20 mouse cellular contexts compared by ENCODE assay signal in the genomic region with DNA sequence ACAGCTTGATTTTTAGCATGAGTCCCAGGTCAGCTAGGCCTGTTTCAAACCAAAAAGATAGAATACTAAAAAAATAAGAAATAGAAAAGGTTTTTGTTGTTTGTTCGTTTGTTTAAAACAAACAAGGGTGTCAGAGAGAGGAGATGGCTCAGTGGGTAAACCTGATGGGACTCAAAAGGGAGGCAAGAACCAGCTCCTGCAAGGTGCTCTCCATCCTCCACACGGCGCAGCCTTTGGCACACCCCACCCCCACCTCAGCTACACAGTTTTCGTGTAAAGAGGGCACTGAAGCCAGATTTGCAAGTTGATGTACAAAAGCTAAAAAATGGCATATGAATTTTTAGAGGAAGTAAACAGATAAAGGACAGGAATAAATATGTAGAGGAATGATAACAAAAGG. TPM values are rescaled to one million over a fixed set of nuclear protein-coding genes. Genes with fewer than 3 reads are reported as not detected.
DNase-seq lines count a peak whose midpoint lies in the region; ATAC-seq and TF ChIP-seq lines count a peak whose summit lies in the region.
"Had no signal": no experiment of that assay in that cellular context is flagged by ENCODE, and none has a peak within 500 bp of the region (broad histone marks: within the 10 kb centered on the region; RNA-seq: fewer than 3 reads in every experiment).

No protein-coding gene starts in this region.

- in situ Hi-C loops in CH12.LX (cut with MboI; ENCODE audit: low pct_ligation_motif_present, low pct_unique_long_range_greater_than_20kb, low sequenced_read_pairs), result loop anchor here (5.0 to 10.0 kb wide), 2 partner anchors 89 to 201 kb away; partner anchors contain the start of gene Prpf3

- H3K27ac ChIP-seq in limb, embryonic 12.5 days, result no peak overlapping the region
- H3K27ac ChIP-seq in limb, embryonic 10.5 days, result no peak overlapping the region
- no peak overlapping the region for H3K27ac ChIP-seq in CH12.LX (ENCODE audit: insufficient read depth, low read depth)
- no peak overlapping the region; the same call in 1 of the 2 replicates for H3K27ac ChIP-seq in liver, embryonic 13.5 days
- H3K27ac ChIP-seq: embryonic facial prominence, embryonic 12.5 days; gastrocnemius, adult 2 months; hindbrain, embryonic 10.5 days had no signal

- no peak for TF ChIP-seq EP300 in CH12.LX (IDR thresholded peaks at IDR 0.05; ENCODE audit: low read length)

- H3K4me1 ChIP-seq in limb, embryonic 12.5 days (replicated peaks), result no peaks in the 10 kb centered on the region; the same call in 1 of the 2 replicates
- H3K4me1 ChIP-seq in limb, embryonic 10.5 days, result peaks cover 16% of the 10 kb centered on the region
- H3K4me1 ChIP-seq in CH12.LX (ENCODE audit: control insufficient read depth in 1 of 2, insufficient read depth in 2 of 2), result peaks cover 3 to 28% of the 10 kb centered on the region in 2 experiments; a peak in 3 of 4 replicates
- peaks cover 20% of the 10 kb centered on the region for H3K4me1 ChIP-seq in liver, embryonic 13.5 days (replicated peaks)

- intact Hi-C loops in heart, postnatal 25 days (cut with DNase I), result loop anchor here (10.0 kb wide), 1 partner anchor 171 kb away; the partner anchor contains the start of gene Ciart

- no peak overlapping the region for H3K9ac ChIP-seq in limb, embryonic 12.5 days (replicated peaks)
- no peak overlapping the region for H3K9ac ChIP-seq in CH12.LX (ENCODE audit: insufficient read depth, low read depth)
- no peak overlapping the region for H3K9ac ChIP-seq in liver, embryonic 13.5 days
- H3K9ac ChIP-seq: embryonic facial prominence, embryonic 12.5 days had no signal

- TF ChIP-seq POLR2A in CH12.LX (IDR thresholded peaks at IDR 0.05; ENCODE audit: low read depth, low read length), result no peak

- no peak for TF ChIP-seq RAD21 in CH12.LX (IDR thresholded peaks at IDR 0.05; ENCODE audit: low read depth, low read length)

- peaks cover 6% of the 10 kb centered on the region; the same call in 1 of the 2 replicates for H3K36me3 ChIP-seq in limb, embryonic 12.5 days
- H3K36me3 ChIP-seq in limb, embryonic 10.5 days, result 0 out of 2 replicates have a peak, but pooled peaks cover 6% of the 10 kb centered on the region
- peaks cover 9 to 35% of the 10 kb centered on the region in 2 experiments for H3K36me3 ChIP-seq in CH12.LX (replicated peaks in 1 of 2; ENCODE audit: control insufficient read depth in 1 of 2, insufficient read depth in 1 of 2, low read length in 1 of 2)
- peaks cover 10% of the 10 kb centered on the region for H3K36me3 ChIP-seq in liver, embryonic 13.5 days

- no peak for ATAC-seq in limb, embryonic 12.5 days (ENCODE audit: insufficient number of reproducible peaks, insufficient read depth, low FRiP score, low TSS enrichment, low read depth)
- ATAC-seq in liver, embryonic 13.5 days (ENCODE audit: low read depth), result no peak
- ATAC-seq: forebrain, embryonic 14.5 days; hindbrain, embryonic 16.5 days; inflammation-experienced regulatory T-cells, adult 6 months had no signal

- H3K4me3 ChIP-seq in limb, embryonic 12.5 days (replicated peaks), result no peak overlapping the region
- H3K4me3 ChIP-seq in limb, embryonic 10.5 days, result no peak overlapping the region
- no peak overlapping the region for H3K4me3 ChIP-seq in CH12.LX (replicated peaks in 1 of 3; ENCODE audit: low read depth in 2 of 3, low read length in 2 of 3, poor library complexity in 1 of 3)
- no peak overlapping the region for H3K4me3 ChIP-seq in liver, embryonic 13.5 days (replicated peaks)
- H3K4me3 ChIP-seq: embryonic facial prominence, embryonic 12.5 days had no signal

- dilution Hi-C loops in CH12.LX (cut with MboI; ENCODE audit: extremely low pct_ligation_motif_present, extremely low pct_unique_long_range_greater_than_20kb, low sequenced_read_pairs), result no loop called here

- H3K4me2 ChIP-seq in limb, embryonic 12.5 days, result peak overlapping the region; percentile 81; the same call in 1 of the 2 replicates
- H3K4me2 ChIP-seq in CH12.LX (ENCODE audit: insufficient read depth, low read depth, poor library complexity, severe bottlenecking), result peak overlapping the region; percentile 10; the same call in 1 of the 2 replicates
- H3K4me2 ChIP-seq in liver, embryonic 13.5 days, result peak overlapping the region; percentile 42; the same call in 1 of the 2 replicates
- H3K4me2 ChIP-seq: embryonic facial prominence, embryonic 12.5 days had no signal

- no peaks in the 10 kb centered on the region for H3K9me3 ChIP-seq in limb, embryonic 12.5 days
- no peaks in the 10 kb centered on the region for H3K9me3 ChIP-seq in limb, embryonic 10.5 days (replicated peaks)
- H3K9me3 ChIP-seq in CH12.LX (replicated peaks; ENCODE audit: low read length), result no peaks in the 10 kb centered on the region
- no peaks in the 10 kb centered on the region for H3K9me3 ChIP-seq in liver, embryonic 13.5 days (replicated peaks)
- H3K9me3 ChIP-seq: embryonic facial prominence, embryonic 12.5 days; hindbrain, embryonic 10.5 days had no signal

- H3K79me2 ChIP-seq in CH12.LX (replicated peaks; ENCODE audit: control insufficient read depth, extremely low read depth, insufficient read depth, poor library complexity, severe bottlenecking), result peaks cover 13% of the 10 kb centered on the region; the same call in 1 of the 2 replicates

- no peaks in the 10 kb centered on the region for H3K27me3 ChIP-seq in limb, embryonic 12.5 days
- no peaks in the 10 kb centered on the region for H3K27me3 ChIP-seq in limb, embryonic 10.5 days (ENCODE audit: low read depth, poor library complexity, severe bottlenecking)
- no peaks in the 10 kb centered on the region for H3K27me3 ChIP-seq in CH12.LX (replicated peaks)
- no peaks in the 10 kb centered on the region for H3K27me3 ChIP-seq in liver, embryonic 13.5 days
- H3K27me3 ChIP-seq: embryonic facial prominence, embryonic 12.5 days had no signal

- WGBS in limb, embryonic 12.5 days, result 84% methylated on average over 4 of the region's 4 CpGs
- WGBS in limb, embryonic 10.5 days, result 86% methylated on average over 4 of the region's 4 CpGs
- WGBS in liver, embryonic 13.5 days (ENCODE audit: insufficient replicate concordance), result 78% methylated on average over 4 of the region's 4 CpGs

- TF ChIP-seq CTCF in CH12.LX (conservative IDR thresholded peaks at IDR 0.05 in 1 of 2, IDR thresholded peaks at IDR 0.05 in 1 of 2; ENCODE audit: low read depth in 2 of 2, low read length in 2 of 2), result no peak

- peak; percentile 61 for DNase-seq in heart, adult 11 months
- DNase-seq in heart, postnatal 25 days (ENCODE audit: low spot score), result no peak
- no peak for DNase-seq in limb, embryonic 10.5 days (ENCODE audit: low spot score)
- no peak for DNase-seq in CH12.LX (ENCODE audit: extremely low read depth)
- DNase-seq in liver, embryonic 13.5 days, result no peak
- DNase-seq in thymus, postnatal 4 days, result no peak
- DNase-seq: adrenal gland, postnatal 10 days; cerebellum, adult 11 months; cerebellum, adult 8-10 months; cerebellum, postnatal 14 days; embryo, embryonic 11 days; gastrocnemius, adult 2 months; gastrocnemius, postnatal 25 days; heart, postnatal 10 days had no signal

TF ChIP-seq in CH12.LX, 34 proteins besides CTCF, POLR2A, EP300 and RAD21:
- TF ChIP-seq PAX5 (IDR thresholded peaks at IDR 0.05; ENCODE audit: low read length), result no peak
- no peak for TF ChIP-seq SMC3 (IDR thresholded peaks at IDR 0.05; ENCODE audit: low read depth, low read length)
- TF ChIP-seq NELFE (IDR thresholded peaks at IDR 0.05; ENCODE audit: low read depth, low read length), result no peak
- no peak for TF ChIP-seq IRF4 (IDR thresholded peaks at IDR 0.05; ENCODE audit: low read depth, low read length)
- TF ChIP-seq KAT2A (IDR thresholded peaks at IDR 0.05; ENCODE audit: insufficient replicate concordance, low read length), result no peak
- TF ChIP-seq HCFC1 (IDR thresholded peaks at IDR 0.05; ENCODE audit: low read depth, low read length), result no peak
- TF ChIP-seq ZMIZ1 (IDR thresholded peaks at IDR 0.05; ENCODE audit: low read depth, low read length), result no peak
- no peak for TF ChIP-seq NRF1 (IDR thresholded peaks at IDR 0.05; ENCODE audit: low read depth, low read length)
- no peak for TF ChIP-seq ZKSCAN1 (IDR thresholded peaks at IDR 0.05; ENCODE audit: borderline replicate concordance, low read depth, low read length)
- no peak for TF ChIP-seq TBP (conservative IDR thresholded peaks at IDR 0.05; ENCODE audit: low read depth, low read length)
TF ChIP-seq in CH12.LX: peak in this region for 0.

RNA-seq across cellular contexts. Expression of gene Vps45, which starts 2.2 kb away (rescaled TPM):
- 10 to 100 TPM; 20.5 to 26.0 TPM for total RNA-seq in heart, postnatal 25 days (2021)
- 36.5 and 38.9 TPM in 2 replicates for polyA plus RNA-seq in limb, embryonic 12.5 days (2016; fragmentation: Nextera tagmentation; extraction: Ambion mirVana)
- polyA plus RNA-seq in limb, embryonic 10.5 days (2016; fragmentation: Nextera tagmentation; extraction: Ambion mirVana), result 22.4 and 23.6 TPM in 2 replicates
- total RNA-seq in CH12.LX (2012; rRNA removed) (19.1 and 20.8 TPM in 2 replicates), CH12.LX (2014; rRNA removed) (16.8 and 19.6 TPM in 2 replicates)
- 14.5 and 16.2 TPM in 2 replicates for polyA plus RNA-seq in CH12.LX (2012; ENCODE audit: insufficient read length, low read depth)
- 17.3 and 17.7 TPM in 2 replicates for polyA plus RNA-seq in liver, embryonic 13.5 days (2015; fragmentation: Nextera tagmentation; extraction: Ambion mirVana)

RNA-seq across cellular contexts. Expression of gene Otud7b, which starts 48.3 kb away (rescaled TPM):
- 10 to 100 TPM; 52.2 to 54.5 TPM for total RNA-seq in heart, postnatal 25 days (2021)
- 18.7 and 23.3 TPM in 2 replicates for polyA plus RNA-seq in limb, embryonic 12.5 days (2016; fragmentation: Nextera tagmentation; extraction: Ambion mirVana)
- 18.6 and 19.2 TPM in 2 replicates for polyA plus RNA-seq in limb, embryonic 10.5 days (2016; fragmentation: Nextera tagmentation; extraction: Ambion mirVana)
- total RNA-seq in CH12.LX (2012; rRNA removed) (14.4 and 14.9 TPM in 2 replicates), CH12.LX (2014; rRNA removed) (10.9 and 12.3 TPM in 2 replicates)
- polyA plus RNA-seq in CH12.LX (2012; ENCODE audit: insufficient read length, low read depth), result 17.7 and 18.7 TPM in 2 replicates
- 11.3 and 11.4 TPM in 2 replicates for polyA plus RNA-seq in liver, embryonic 13.5 days (2015; fragmentation: Nextera tagmentation; extraction: Ambion mirVana)

Comparison
In these comparisons a context has a peak if more than half of its experiments do, and no peak if none do; other contexts are left out.
1. H3K4me2 ChIP-seq: peak in every context shown above with its lines; median percentile 81 in limb, embryonic 12.5 days; 42 in liver, embryonic 13.5 days; 10 in CH12.LX.